22 mouse cellular contexts compared by ENCODE assay signal in the genomic region with DNA sequence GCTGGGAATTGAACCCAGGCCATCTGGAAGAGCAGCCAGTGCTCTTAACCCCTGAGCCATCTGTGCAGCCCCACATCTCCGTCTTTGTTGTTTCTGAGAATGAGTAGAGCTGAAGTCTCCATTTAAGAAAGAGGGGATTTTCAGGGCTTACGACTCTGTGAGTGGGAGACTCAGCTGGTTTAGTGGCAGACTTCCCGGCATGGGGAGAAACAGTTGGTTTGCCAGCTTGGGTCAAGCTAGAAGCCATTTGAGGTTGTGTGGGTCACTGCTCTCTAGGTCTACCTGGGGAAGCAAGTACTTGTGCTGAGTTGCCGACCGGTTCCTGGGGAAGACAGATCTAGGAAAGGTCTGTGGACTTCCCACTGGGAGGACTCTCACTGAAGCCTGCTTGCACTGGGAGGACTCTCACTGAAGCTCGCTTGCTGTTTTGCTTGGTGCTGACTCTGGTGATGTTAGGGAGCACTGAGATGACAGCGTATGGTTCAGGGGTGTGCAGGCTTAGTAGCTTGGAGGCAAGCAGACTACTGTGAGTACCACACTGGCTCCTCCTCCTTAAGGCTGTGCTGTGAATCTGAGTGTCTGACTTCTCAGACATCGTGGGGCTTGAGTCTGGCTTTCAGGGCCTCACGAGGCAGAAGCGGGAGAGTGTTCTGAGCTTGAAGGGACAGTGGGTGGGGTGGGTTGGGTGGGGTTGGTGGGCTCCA. TPM values are rescaled to one million over a fixed set of nuclear protein-coding genes. Genes with fewer than 3 reads are reported as not detected.
DNase-seq lines count a peak whose midpoint lies in the region; ATAC-seq and TF ChIP-seq lines count a peak whose summit lies in the region.
"Had no signal": no experiment of that assay in that cellular context is flagged by ENCODE, and none has a peak within 500 bp of the region (broad histone marks: within the 10 kb centered on the region; RNA-seq: fewer than 3 reads in every experiment).

No protein-coding gene starts in this region.

- WGBS in forebrain, embryonic 12.5 days: 82% methylated on average over 10 of the region's 10 CpGs
- 83% methylated on average over 10 of the region's 10 CpGs for WGBS in forebrain, embryonic 11.5 days
- WGBS in hindbrain, embryonic 16.5 days: 68% methylated on average over 10 of the region's 10 CpGs
- 83% methylated on average over 10 of the region's 10 CpGs for WGBS in hindbrain, embryonic 12.5 days
- 52% methylated on average over 10 of the region's 10 CpGs for WGBS in forebrain, postnatal 0 days

- no peak overlapping the region for H3K4me2 ChIP-seq in forebrain, embryonic 12.5 days
- no peak overlapping the region for H3K4me2 ChIP-seq in forebrain, embryonic 11.5 days (ENCODE audit: low read depth, low read length, severe bottlenecking)
- no peak overlapping the region for H3K4me2 ChIP-seq in hindbrain, embryonic 16.5 days (ENCODE audit: low read length)
- no peak overlapping the region for H3K4me2 ChIP-seq in hindbrain, embryonic 12.5 days (replicated peaks)
- no peak overlapping the region for H3K4me2 ChIP-seq in forebrain, postnatal 0 days (ENCODE audit: low read depth)
- H3K4me2 ChIP-seq: embryonic facial prominence, embryonic 12.5 days; liver, embryonic 12.5 days; midbrain, embryonic 12.5 days; neural tube, embryonic 13.5 days had no signal

- DNase-seq in forebrain, embryonic 11.5 days (ENCODE audit: low spot score): no peak
- DNase-seq in brain, embryonic 14.5 days (ENCODE audit: low read depth): peak; percentile 61
- DNase-seq in forebrain, postnatal 0 days: peak; percentile 34
- no peak for DNase-seq in kidney, adult 11 months
- DNase-seq: embryo, embryonic 11 days; gastrocnemius, postnatal 14 days; heart, postnatal 14 days; kidney, postnatal 14 days; liver, postnatal 0 days; thymus, adult 2 months; thymus, postnatal 36 days had no signal

- H3K4me1 ChIP-seq in forebrain, embryonic 12.5 days: peaks cover 11% of the 10 kb centered on the region
- H3K4me1 ChIP-seq in forebrain, embryonic 11.5 days (replicated peaks; ENCODE audit: control insufficient read depth, insufficient read depth, low read length): no peaks in the 10 kb centered on the region
- H3K4me1 ChIP-seq in hindbrain, embryonic 16.5 days (ENCODE audit: control insufficient read depth, insufficient read depth, low read depth, low read length): peaks cover 17% of the 10 kb centered on the region
- H3K4me1 ChIP-seq in hindbrain, embryonic 12.5 days: peaks cover 8% of the 10 kb centered on the region
- peaks cover 7% of the 10 kb centered on the region for H3K4me1 ChIP-seq in forebrain, postnatal 0 days (ENCODE audit: insufficient read depth)
- H3K4me1 ChIP-seq: embryonic facial prominence, embryonic 12.5 days had no signal

- H3K9me3 ChIP-seq in forebrain, embryonic 12.5 days: no peaks in the 10 kb centered on the region
- no peaks in the 10 kb centered on the region for H3K9me3 ChIP-seq in forebrain, embryonic 11.5 days (ENCODE audit: control insufficient read depth, low read length)
- H3K9me3 ChIP-seq in hindbrain, embryonic 16.5 days (ENCODE audit: control insufficient read depth, low read length): no peaks in the 10 kb centered on the region
- H3K9me3 ChIP-seq in hindbrain, embryonic 12.5 days (replicated peaks): no peaks in the 10 kb centered on the region
- H3K9me3 ChIP-seq in forebrain, postnatal 0 days (ENCODE audit: low read length): no peaks in the 10 kb centered on the region
- H3K9me3 ChIP-seq: embryonic facial prominence, embryonic 12.5 days; liver, embryonic 12.5 days; megakaryocyte, embryonic 14.5 days; midbrain, embryonic 12.5 days; neural tube, embryonic 13.5 days had no signal

- no peak overlapping the region for H3K4me3 ChIP-seq in forebrain, embryonic 12.5 days (replicated peaks)
- no peak overlapping the region for H3K4me3 ChIP-seq in forebrain, embryonic 11.5 days (ENCODE audit: low read depth, low read length)
- no peak overlapping the region for H3K4me3 ChIP-seq in hindbrain, embryonic 16.5 days (ENCODE audit: low read length)
- H3K4me3 ChIP-seq in hindbrain, embryonic 12.5 days: no peak overlapping the region
- no peak overlapping the region for H3K4me3 ChIP-seq in forebrain, postnatal 0 days (ENCODE audit: low read depth, low read length)
- H3K4me3 ChIP-seq: embryonic facial prominence, embryonic 12.5 days; liver, embryonic 12.5 days; megakaryocyte, embryonic 14.5 days; midbrain, embryonic 12.5 days; neural tube, embryonic 13.5 days had no signal

- TF ChIP-seq CTCF in brain, embryonic 14.5 days (IDR thresholded peaks at IDR 0.05; ENCODE audit: borderline replicate concordance, extremely low read depth, insufficient read depth, insufficient read length): no peak
- TF ChIP-seq CTCF in forebrain, postnatal 0 days (IDR thresholded peaks at IDR 0.05; ENCODE audit: low read depth): no peak

- H3K36me3 ChIP-seq in forebrain, embryonic 12.5 days (replicated peaks): no peaks in the 10 kb centered on the region
- no peaks in the 10 kb centered on the region for H3K36me3 ChIP-seq in forebrain, embryonic 11.5 days (ENCODE audit: control insufficient read depth, insufficient read depth, low read length)
- H3K36me3 ChIP-seq in hindbrain, embryonic 16.5 days (ENCODE audit: control insufficient read depth, insufficient read depth, low read length): no peaks in the 10 kb centered on the region
- H3K36me3 ChIP-seq in hindbrain, embryonic 12.5 days: no peaks in the 10 kb centered on the region
- no peaks in the 10 kb centered on the region for H3K36me3 ChIP-seq in forebrain, postnatal 0 days (ENCODE audit: insufficient read depth)
- H3K36me3 ChIP-seq: embryonic facial prominence, embryonic 12.5 days; liver, embryonic 12.5 days; midbrain, embryonic 12.5 days; neural tube, embryonic 13.5 days had no signal

- H3K27me3 ChIP-seq in forebrain, embryonic 12.5 days: no peaks in the 10 kb centered on the region
- no peaks in the 10 kb centered on the region for H3K27me3 ChIP-seq in forebrain, embryonic 11.5 days (ENCODE audit: control insufficient read depth, insufficient read depth, low read length)
- no peaks in the 10 kb centered on the region for H3K27me3 ChIP-seq in hindbrain, embryonic 16.5 days (replicated peaks; ENCODE audit: control insufficient read depth, insufficient read depth, low read length)
- H3K27me3 ChIP-seq in hindbrain, embryonic 12.5 days: peaks cover 4% of the 10 kb centered on the region; the same call in 1 of the 2 replicates
- no peaks in the 10 kb centered on the region for H3K27me3 ChIP-seq in forebrain, postnatal 0 days (ENCODE audit: insufficient read depth, low read length)
- H3K27me3 ChIP-seq: embryonic facial prominence, embryonic 12.5 days; neural tube, embryonic 13.5 days had no signal

- peak overlapping the region; percentile 39; the same call in 1 of the 2 replicates for H3K27ac ChIP-seq in forebrain, embryonic 12.5 days
- no peak overlapping the region for H3K27ac ChIP-seq in forebrain, embryonic 11.5 days (ENCODE audit: low read depth, low read length)
- peak overlapping the region; percentile 49; the same call in 1 of the 2 replicates for H3K27ac ChIP-seq in hindbrain, embryonic 16.5 days (ENCODE audit: low read depth, low read length)
- no peak overlapping the region for H3K27ac ChIP-seq in hindbrain, embryonic 12.5 days
- peak overlapping the region; percentile 79 for H3K27ac ChIP-seq in forebrain, postnatal 0 days (ENCODE audit: low read depth, low read length)
- H3K27ac ChIP-seq: embryonic facial prominence, embryonic 12.5 days; liver, embryonic 12.5 days; midbrain, embryonic 12.5 days; neural tube, embryonic 13.5 days; stomach, postnatal 0 days had no signal

- H3K9ac ChIP-seq in forebrain, embryonic 12.5 days: no peak overlapping the region
- no peak overlapping the region for H3K9ac ChIP-seq in forebrain, embryonic 11.5 days (ENCODE audit: low read length)
- no peak overlapping the region for H3K9ac ChIP-seq in hindbrain, embryonic 16.5 days (ENCODE audit: low read depth, low read length)
- H3K9ac ChIP-seq in hindbrain, embryonic 12.5 days: no peak overlapping the region
- H3K9ac ChIP-seq in forebrain, postnatal 0 days: no peak overlapping the region
- H3K9ac ChIP-seq: embryonic facial prominence, embryonic 12.5 days; liver, embryonic 12.5 days; liver, postnatal 0 days; midbrain, embryonic 12.5 days; neural tube, embryonic 13.5 days had no signal

- TF ChIP-seq POLR2A in brain, embryonic 14.5 days (IDR thresholded peaks at IDR 0.05; ENCODE audit: borderline replicate concordance, extremely low read depth, insufficient read depth, insufficient read length, poor library complexity, severe bottlenecking): no peak

- ATAC-seq in forebrain, embryonic 12.5 days (ENCODE audit: low FRiP score): no peak
- ATAC-seq in forebrain, embryonic 11.5 days (replicated peaks; ENCODE audit: low FRiP score): no peak
- no peak for ATAC-seq in hindbrain, embryonic 16.5 days
- no peak for ATAC-seq in hindbrain, embryonic 12.5 days (ENCODE audit: low FRiP score)
- ATAC-seq in forebrain, postnatal 0 days: peak; percentile 26
- ATAC-seq: intestine, postnatal 0 days; liver, embryonic 12.5 days; liver, postnatal 0 days had no signal

RNA-seq across cellular contexts. Expression of a gene that starts 19.2 kb away (rescaled TPM):
- polyA plus RNA-seq in forebrain, embryonic 12.5 days (2016; fragmentation: Nextera tagmentation; extraction: Ambion mirVana): 2.0 and 2.3 TPM in 2 replicates
- 1.3 and 1.8 TPM in 2 replicates for polyA plus RNA-seq in forebrain, embryonic 11.5 days (2014; fragmentation: Nextera tagmentation; extraction: Ambion mirVana)
- 9.0 and 10.4 TPM in 2 replicates for polyA plus RNA-seq in hindbrain, embryonic 16.5 days (2015; fragmentation: Nextera tagmentation; extraction: Ambion mirVana)
- 4.0 and 4.2 TPM in 2 replicates for polyA plus RNA-seq in hindbrain, embryonic 12.5 days (2016; fragmentation: Nextera tagmentation; extraction: Ambion mirVana)
- polyA plus RNA-seq in brain, embryonic 14.5 days (2012; rRNA removed): 11.5 and 13.8 TPM in 2 replicates
- total RNA-seq in forebrain, postnatal 0 days (2014; rRNA removed): 11.5 and 13.6 TPM in 2 replicates
- 3.0 and 5.1 TPM in 2 replicates for polyA plus RNA-seq in forebrain, postnatal 0 days (2015; fragmentation: Nextera tagmentation; extraction: Ambion mirVana)
- total RNA-seq: granulocyte monocyte progenitor cell, adult 5-6 weeks had no signal
- polyA plus RNA-seq: liver, embryonic 12.5 days had no signal

Comparison
In these comparisons a context has a peak if more than half of its experiments do, and no peak if none do; other contexts are left out.
1. H3K27ac ChIP-seq: peak in forebrain, embryonic 12.5 days (single experiment), hindbrain, embryonic 16.5 days (single experiment) and forebrain, postnatal 0 days (single experiment); none in forebrain, embryonic 11.5 days (single experiment) and hindbrain, embryonic 12.5 days (single experiment).
2. DNase-seq: peak in brain, embryonic 14.5 days (single experiment) and forebrain, postnatal 0 days (single experiment); none in forebrain, embryonic 11.5 days (single experiment) and kidney, adult 11 months (single experiment).